Mouse (Mus musculus) lung, embryonic 14.5 days (tissue): Measurements from ENCODE around the gene Fas. TPM values are rescaled to one million over a fixed set of nuclear protein-coding genes. Genes with fewer than 3 reads are reported as not detected.
A peak's percentile ranks its signal among the peaks of the same experiment; 100 is the strongest.

Experiments used
- ATAC-seq: fragments of 200-750 bp; cut with Nextera tagmentation; 2 replicates; pipeline ENCODE4 v1.8.0; 2017; ENCODE audit warnings: mild to moderate bottlenecking, moderate TSS enrichment, moderate library complexity; ENCODE audit not compliant: insufficient read depth
- DNase-seq: peaks from one replicate; pipeline ENCODE4 v3.0.0-alpha.2; 2015
- H3K27ac ChIP-seq: fragments of 300-500 bp; sonication (generic); 2 replicates; pipeline ENCODE4 v1.5.1; 2014; ENCODE audit warnings: low read depth, mild to moderate bottlenecking, moderate library complexity
- H3K27me3 ChIP-seq: fragments of 300-500 bp; sonication (generic); 2 replicates; pipeline ENCODE4 v1.6.1; 2014; ENCODE audit warnings: low read length, control low read depth; ENCODE audit not compliant: insufficient read depth
- H3K36me3 ChIP-seq: fragments of 300-500 bp; sonication (generic); 2 replicates; pipeline ENCODE4 v1.6.1; 2014; ENCODE audit warnings: control low read depth; ENCODE audit not compliant: insufficient read depth
- H3K4me1 ChIP-seq: fragments of 300-500 bp; sonication (generic); 2 replicates; pipeline ENCODE4 v1.6.1; 2014; ENCODE audit warnings: antibody characterized with exemption, control low read depth; ENCODE audit not compliant: insufficient read depth
- H3K4me2 ChIP-seq: fragments of 300-500 bp; sonication (generic); 2 replicates; pipeline ENCODE4 v1.6.1; 2014; ENCODE audit warnings: mild to moderate bottlenecking
- H3K4me3 ChIP-seq: fragments of 300-500 bp; sonication (generic); 2 replicates; pipeline ENCODE4 v1.5.1; 2014; ENCODE audit warnings: low read depth, low read length
- H3K9ac ChIP-seq: fragments of 300-500 bp; sonication (generic); 2 replicates; pipeline ENCODE4 v1.6.1; 2014
- H3K9me3 ChIP-seq: fragments of 300-500 bp; sonication (generic); 2 replicates; pipeline ENCODE4 v1.6.1; 2016; ENCODE audit warnings: low read depth, low read length, control low read depth
- CTCF ChIP-seq: IDR thresholded peaks from 2 replicates; pipeline ENCODE4 v1.5.1; 2016; ENCODE audit warnings: antibody characterized with exemption, low read depth
- WGBS: fragments of 180-500 bp; shearing (Covaris S2); extraction: QIAGEN DNeasy Blood & Tissue Kit; methylation state at CpG from one replicate; pipeline ENCODE4 v1.1.7; 2014; 5-methylcytosine and 5-hydroxymethylcytosine counted together
- polyA plus RNA-seq: library from polyadenylated mRNA; unstranded; fragments of >200 nt; fragmentation: Nextera tagmentation; extraction: Ambion mirVana; gene quantifications from 2 replicates; pipeline ENCODE4 v1.2.1, GENCODE M21; 2014

Gene Fas
- polyA plus RNA-seq, 1 experiment from 2014 or later, result 5.7 TPM

GRCm38 (mm10) chr19:34304917-34305316 lies 14.5 kb downstream of the Fas start:
- no peak overlapping the region for H3K9ac ChIP-seq
- H3K4me1 ChIP-seq, result no peaks in the 10 kb centered on the region
- no peak for TF ChIP-seq CTCF
- H3K27ac ChIP-seq, result no peak overlapping the region
- ATAC-seq (no peak), DNase-seq (no peak)
- H3K4me2 ChIP-seq, result no peak overlapping the region
- no peaks in the 10 kb centered on the region for H3K9me3 ChIP-seq
- no peaks in the 10 kb centered on the region for H3K36me3 ChIP-seq
- no peaks in the 10 kb centered on the region for H3K27me3 ChIP-seq
- no peak overlapping the region for H3K4me3 ChIP-seq

DNA sequence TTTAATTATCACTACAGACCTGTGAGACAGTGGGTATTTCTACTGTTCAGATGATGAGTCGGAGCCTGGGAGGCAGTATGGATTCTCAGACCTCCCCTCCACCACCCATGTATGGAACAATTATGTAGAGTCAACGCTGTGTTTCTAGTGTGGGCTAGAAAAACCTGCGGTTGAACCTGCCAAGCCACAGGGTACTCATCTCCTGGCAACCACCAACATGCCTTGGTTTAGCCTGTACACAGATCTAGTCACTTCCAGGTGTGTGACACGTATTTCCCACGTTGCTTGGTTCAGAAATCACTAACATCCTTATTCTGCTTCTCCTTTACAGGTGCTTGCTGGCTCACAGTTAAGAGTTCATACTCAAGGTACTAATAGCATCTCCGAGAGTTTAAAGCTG lies 16.3 kb downstream of the Fas start:
- no peak overlapping the region for H3K4me2 ChIP-seq
- H3K4me3 ChIP-seq, result no peak overlapping the region
- 72% methylated on average over 6 of the region's 6 CpGs for WGBS
- no peak for ATAC-seq
- H3K4me1 ChIP-seq, result no peaks in the 10 kb centered on the region
- no peak for DNase-seq
- H3K9me3 ChIP-seq, result no peaks in the 10 kb centered on the region
- TF ChIP-seq CTCF, result no peak
- H3K9ac ChIP-seq, result no peak overlapping the region
- no peak overlapping the region for H3K27ac ChIP-seq
- no peaks in the 10 kb centered on the region for H3K27me3 ChIP-seq
- H3K36me3 ChIP-seq, result no peaks in the 10 kb centered on the region

- DNase-seq (no peak), ATAC-seq (no peak)
- no peak for TF ChIP-seq CTCF
- Histone ChIP-seq H3K36me3 (no peaks in the 10 kb centered on the region), H3K9me3 (no peaks in the 10 kb centered on the region), H3K27me3 (no peaks in the 10 kb centered on the region), H3K4me3 (no peak overlapping the region), H3K27ac (no peak overlapping the region), H3K4me2 (no peak overlapping the region), H3K9ac (no peak overlapping the region), H3K4me1 (no peaks in the 10 kb centered on the region)
- WGBS, result 52% methylated on average over 5 of the region's 5 CpGs
Observed at GRCm38 (mm10) chr19:34312151-34312728, 21.8 kb downstream of the Fas start.

DNA sequence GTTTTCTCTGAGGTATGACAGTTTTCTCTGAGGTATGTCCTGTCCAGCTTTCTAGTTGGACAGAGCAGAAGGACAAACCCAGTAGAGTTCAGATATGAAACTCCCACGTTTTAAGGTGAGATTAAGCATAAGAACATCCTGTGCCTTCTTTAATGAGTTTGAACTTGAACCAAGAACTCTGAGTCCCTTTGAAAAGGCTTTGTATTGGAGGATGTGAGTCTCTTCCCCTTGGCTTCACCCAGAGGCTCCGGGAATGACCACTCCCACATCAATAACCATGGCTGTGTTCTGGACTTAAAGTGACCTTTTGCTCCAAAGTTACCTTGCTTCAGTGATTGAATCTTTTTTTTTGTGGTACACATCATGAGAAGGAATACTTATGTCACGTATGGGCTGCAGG lies 37.6 kb downstream of the Fas start:
- no peak for TF ChIP-seq CTCF
- DNase-seq (no peak), ATAC-seq (no peak)
- no peaks in the 10 kb centered on the region for H3K9me3 ChIP-seq
- H3K4me3 ChIP-seq, result no peak overlapping the region
- H3K36me3 ChIP-seq, result no peaks in the 10 kb centered on the region
- H3K4me1 ChIP-seq, result no peaks in the 10 kb centered on the region
- no peaks in the 10 kb centered on the region for H3K27me3 ChIP-seq
- WGBS, result 57% methylated on average over 3 of the region's 3 CpGs
- no peak overlapping the region for H3K9ac ChIP-seq
- no peak overlapping the region for H3K27ac ChIP-seq
- no peak overlapping the region for H3K4me2 ChIP-seq

- DNase-seq, result peak; percentile 93
- Histone ChIP-seq H3K9me3 (no peaks in the 10 kb centered on the region), H3K27ac (no peak overlapping the region), H3K27me3 (no peaks in the 10 kb centered on the region), H3K36me3 (no peaks in the 10 kb centered on the region), H3K4me1 (no peaks in the 10 kb centered on the region), H3K9ac (no peak overlapping the region), H3K4me3 (no peak overlapping the region), H3K4me2 (no peak overlapping the region)
- TF ChIP-seq CTCF, result peak; percentile 92
- WGBS, result 0% methylated on average over 2 of the region's 2 CpGs
- no peak; the same call in 1 of the 2 replicates for ATAC-seq
Observed at GRCm38 (mm10) chr19:34334300-34334699, 43.8 kb downstream of the Fas start.

GRCm38 (mm10) chr19:34344702-34345101 lies 54.2 kb downstream of the Fas start:
- no peak overlapping the region for H3K4me3 ChIP-seq
- no peak overlapping the region for H3K27ac ChIP-seq
- no peaks in the 10 kb centered on the region for H3K36me3 ChIP-seq
- DNase-seq (no peak), ATAC-seq (no peak)
- H3K4me1 ChIP-seq, result 0 out of 2 replicates have a peak, but pooled peaks cover 3% of the 10 kb centered on the region
- TF ChIP-seq CTCF, result no peak
- H3K9me3 ChIP-seq, result no peaks in the 10 kb centered on the region
- 79% methylated on average over 2 of the region's 2 CpGs for WGBS
- no peak overlapping the region for H3K4me2 ChIP-seq
- no peak overlapping the region for H3K9ac ChIP-seq
- H3K27me3 ChIP-seq, result no peaks in the 10 kb centered on the region

GRCm38 (mm10) chr19:34345616-34346267 lies 55.3 kb downstream of the Fas start:
- Histone ChIP-seq H3K27me3 (no peaks in the 10 kb centered on the region), H3K4me3 (no peak overlapping the region), H3K9ac (no peak overlapping the region), H3K4me2 (peak overlapping the region; percentile 5), H3K27ac (peak overlapping the region; percentile 66), H3K9me3 (no peaks in the 10 kb centered on the region), H3K4me1 (0 out of 2 replicates have a peak, but pooled peaks cover 3% of the 10 kb centered on the region), H3K36me3 (no peaks in the 10 kb centered on the region)
- ATAC-seq (peak; percentile 91), DNase-seq (peak; percentile 84)
- 19% methylated on average over 8 of the region's 8 CpGs for WGBS
- TF ChIP-seq CTCF, result no peak
